Mouse (Mus musculus) stomach, embryonic 14.5 days (tissue): Measurements from ENCODE around the gene Foxa2. TPM values are rescaled to one million over a fixed set of nuclear protein-coding genes. Genes with fewer than 3 reads are reported as not detected.

Experiments used
- ATAC-seq: fragments of 200-750 bp; cut with Nextera tagmentation; 2 replicates; pipeline ENCODE4 v1.8.0; 2017; ENCODE audit warnings: low read depth, moderate TSS enrichment; ENCODE audit not compliant: insufficient number of reproducible peaks, insufficient read depth, low FRiP score
- H3K27ac ChIP-seq: fragments of 300-500 bp; sonication (generic); 2 replicates; pipeline ENCODE4 v1.5.1; 2014; ENCODE audit warnings: mild to moderate bottlenecking, low read length, moderate library complexity, mixed read lengths
- H3K27me3 ChIP-seq: fragments of 300-500 bp; sonication (generic); 2 replicates; pipeline ENCODE4 v1.6.1; 2014; ENCODE audit warnings: low read length, control low read depth, mixed read lengths; ENCODE audit not compliant: control insufficient read depth, insufficient read depth
- H3K36me3 ChIP-seq: fragments of 300-500 bp; sonication (generic); 2 replicates; pipeline ENCODE4 v1.6.1; 2014; ENCODE audit warnings: mild to moderate bottlenecking, control low read depth, low read length, moderate library complexity, mixed read lengths; ENCODE audit not compliant: control insufficient read depth, insufficient read depth
- H3K4me1 ChIP-seq: fragments of 300-500 bp; sonication (generic); 2 replicates; pipeline ENCODE4 v1.6.1; 2014; ENCODE audit warnings: low read length, control low read depth, mixed read lengths; ENCODE audit not compliant: control insufficient read depth, insufficient read depth
- H3K4me2 ChIP-seq: fragments of 300-500 bp; sonication (generic); replicated peaks from 2 replicates; pipeline ENCODE4 v1.6.1; 2014; ENCODE audit warnings: low read depth, low read length, control low read depth
- H3K4me3 ChIP-seq: fragments of 300-500 bp; sonication (generic); 2 replicates; pipeline ENCODE4 v1.5.1; 2014; ENCODE audit warnings: low read depth, low read length, control low read depth
- H3K9ac ChIP-seq: fragments of 300-500 bp; sonication (generic); replicated peaks from 2 replicates; pipeline ENCODE4 v1.6.1; 2014; ENCODE audit warnings: low read depth, mild to moderate bottlenecking, control low read depth, low read length, moderate library complexity, mixed read lengths
- H3K9me3 ChIP-seq: fragments of 300-500 bp; sonication (generic); 2 replicates; pipeline ENCODE4 v1.6.1; 2016; ENCODE audit warnings: low read depth, low read length, control low read depth; ENCODE audit not compliant: control insufficient read depth
- WGBS: fragments of 180-500 bp; shearing (Covaris S2); extraction: QIAGEN DNeasy Blood & Tissue Kit; methylation state at CpG from one replicate; pipeline ENCODE4 v1.1.7; 2014; 5-methylcytosine and 5-hydroxymethylcytosine counted together
- polyA plus RNA-seq: library from polyadenylated mRNA; unstranded; fragments of >200 nt; fragmentation: Nextera tagmentation; extraction: Ambion mirVana; gene quantifications from 2 replicates; pipeline ENCODE4 v1.2.1, GENCODE M21; 2014

The Foxa2 gene
- polyA plus RNA-seq, 1 experiment from 2014 or later, result 20.4 TPM

DNA sequence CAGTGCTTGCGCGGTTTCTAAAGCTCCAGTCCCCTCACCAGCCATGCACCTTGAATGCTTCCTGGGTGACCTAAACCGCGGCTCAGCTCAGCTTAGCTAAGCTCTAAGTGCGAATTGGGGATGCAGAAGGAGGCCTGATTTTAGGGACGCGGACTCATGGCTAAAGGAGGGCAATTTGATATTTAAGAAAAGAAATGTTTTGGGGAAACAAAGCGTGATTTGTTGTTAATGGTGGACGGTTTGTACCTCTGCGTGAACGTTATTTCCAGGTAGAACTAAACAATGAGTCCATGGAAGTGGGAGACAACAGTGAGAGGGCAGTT lies 16.2 kb downstream of the Foxa2 start:
- Histone ChIP-seq H3K4me1 (no peaks in the 10 kb centered on the region), H3K27ac (no peak overlapping the region), H3K4me3 (no peak overlapping the region), H3K9ac (0 out of 2 replicates have a peak overlapping the region, but pooled peaks have one; percentile 8), H3K4me2 (peak overlapping the region; percentile 16; the same call in 1 of the 2 replicates), H3K27me3 (peaks cover 25% of the 10 kb centered on the region), H3K36me3 (no peaks in the 10 kb centered on the region), H3K9me3 (no peaks in the 10 kb centered on the region)
- no peak for ATAC-seq
- WGBS, result 6% methylated on average over 11 of the region's 11 CpGs

GRCm38 (mm10) chr2:148029751-148030612 lies 16.8 kb downstream of the Foxa2 start:
- no peak overlapping the region for H3K4me3 ChIP-seq
- no peak overlapping the region for H3K27ac ChIP-seq
- WGBS, result 9% methylated on average over 21 of the region's 21 CpGs
- H3K4me2 ChIP-seq, result peak overlapping the region; percentile 16; the same call in 1 of the 2 replicates
- H3K27me3 ChIP-seq, result peaks cover 25% of the 10 kb centered on the region
- 0 out of 2 replicates have a peak overlapping the region, but pooled peaks have one; percentile 8 for H3K9ac ChIP-seq
- H3K36me3 ChIP-seq, result no peaks in the 10 kb centered on the region
- H3K4me1 ChIP-seq, result no peaks in the 10 kb centered on the region
- H3K9me3 ChIP-seq, result no peaks in the 10 kb centered on the region
- ATAC-seq, result peak; percentile 67

DNA sequence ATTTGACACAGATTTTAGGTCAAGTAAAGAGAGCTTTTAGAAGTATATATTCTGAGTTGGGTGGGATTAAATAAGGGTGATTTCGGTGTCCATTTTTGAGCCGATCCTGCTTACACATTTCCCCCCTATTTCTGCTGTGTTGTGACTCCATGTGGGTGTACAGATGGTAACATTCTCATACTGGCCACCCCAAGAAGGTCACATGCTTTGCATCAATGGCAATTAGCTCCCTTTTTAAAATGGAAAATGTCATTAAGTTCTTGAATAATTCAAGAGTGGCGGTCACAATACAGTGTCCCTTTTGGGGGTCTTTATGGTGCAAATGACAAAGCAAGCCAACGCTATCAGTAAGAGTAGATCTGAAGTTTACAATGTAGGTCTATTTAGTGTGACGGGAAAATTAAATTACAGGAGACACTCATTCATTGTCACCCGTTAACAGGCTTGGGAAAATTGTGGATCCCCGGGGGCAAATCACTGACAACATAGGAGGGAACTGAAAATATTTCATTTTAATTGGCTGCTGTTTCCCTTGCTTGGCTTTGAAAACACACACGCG lies 17.6 kb downstream of the Foxa2 start:
- no peak for ATAC-seq
- Histone ChIP-seq H3K9ac (no peak overlapping the region), H3K4me2 (no peak overlapping the region), H3K27me3 (peaks cover 26% of the 10 kb centered on the region), H3K9me3 (no peaks in the 10 kb centered on the region), H3K36me3 (no peaks in the 10 kb centered on the region), H3K4me1 (no peaks in the 10 kb centered on the region), H3K4me3 (no peak overlapping the region), H3K27ac (no peak overlapping the region)
- WGBS, result 31% methylated on average over 9 of the region's 9 CpGs

GRCm38 (mm10) chr2:148026366-148026765 lies 20.4 kb downstream of the Foxa2 start:
- Histone ChIP-seq H3K4me3 (no peak overlapping the region), H3K27me3 (peaks cover 15% of the 10 kb centered on the region), H3K36me3 (no peaks in the 10 kb centered on the region), H3K9me3 (no peaks in the 10 kb centered on the region), H3K4me2 (no peak overlapping the region), H3K4me1 (0 out of 2 replicates have a peak, but pooled peaks cover 4% of the 10 kb centered on the region), H3K27ac (no peak overlapping the region), H3K9ac (no peak overlapping the region)
- WGBS, result 69% methylated on average over 1 of the region's 1 CpGs
- ATAC-seq, result no peak

- Histone ChIP-seq H3K4me1 (0 out of 2 replicates have a peak, but pooled peaks cover 4% of the 10 kb centered on the region), H3K36me3 (no peaks in the 10 kb centered on the region), H3K27ac (no peak overlapping the region), H3K9ac (no peak overlapping the region), H3K27me3 (peaks cover 15% of the 10 kb centered on the region), H3K4me3 (no peak overlapping the region), H3K4me2 (no peak overlapping the region), H3K9me3 (no peaks in the 10 kb centered on the region)
- 22% methylated on average over 2 of the region's 2 CpGs for WGBS
- ATAC-seq, result no peak
Measured at GRCm38 (mm10) chr2:148025481-148025880, 21.3 kb downstream of the Foxa2 start.

DNA sequence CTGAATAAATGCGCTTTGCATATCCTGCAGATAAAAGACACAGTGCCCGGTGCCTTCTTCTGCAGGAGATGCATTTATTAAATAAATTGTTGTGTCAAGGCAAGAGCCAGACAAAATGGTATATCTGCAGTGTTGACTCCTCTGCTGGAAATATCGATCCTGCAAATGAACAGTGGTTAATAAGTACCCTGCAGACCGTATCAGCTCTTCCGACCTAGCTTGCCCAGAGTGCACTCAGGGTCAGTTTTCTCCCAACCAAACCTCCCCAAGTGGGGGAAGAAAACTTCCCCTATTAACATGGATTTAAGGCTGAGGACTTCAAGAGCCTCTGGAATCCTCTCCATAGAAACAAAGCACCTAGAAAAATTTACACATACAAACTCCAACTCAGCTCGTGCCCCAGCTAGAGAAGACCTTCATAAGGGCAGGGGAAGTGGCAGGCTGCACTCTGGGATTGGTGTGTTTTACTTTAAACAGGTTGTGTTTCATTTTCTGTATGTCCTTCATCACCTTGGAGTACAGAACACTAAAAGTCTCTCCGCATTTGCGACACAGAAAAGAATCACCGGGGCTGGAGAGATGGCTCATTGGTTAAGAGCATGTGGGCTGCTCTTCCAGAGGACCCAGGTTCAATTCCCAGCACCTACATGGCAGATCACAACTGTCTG lies 22.4 kb downstream of the Foxa2 start:
- peaks cover 7% of the 10 kb centered on the region; the same call in 1 of the 2 replicates for H3K27me3 ChIP-seq
- 0 out of 2 replicates have a peak overlapping the region, but pooled peaks have one; percentile 6 for H3K27ac ChIP-seq
- H3K4me2 ChIP-seq, result no peak overlapping the region
- ATAC-seq, result no peak
- no peaks in the 10 kb centered on the region for H3K9me3 ChIP-seq
- 0 out of 2 replicates have a peak, but pooled peaks cover 4% of the 10 kb centered on the region for H3K4me1 ChIP-seq
- no peaks in the 10 kb centered on the region for H3K36me3 ChIP-seq
- no peak overlapping the region for H3K9ac ChIP-seq
- WGBS, result 59% methylated on average over 9 of the region's 9 CpGs
- H3K4me3 ChIP-seq, result no peak overlapping the region

GRCm38 (mm10) chr2:148023340-148023806 lies 23.4 kb downstream of the Foxa2 start:
- H3K4me1 ChIP-seq, result 0 out of 2 replicates have a peak, but pooled peaks cover 4% of the 10 kb centered on the region
- peak overlapping the region; percentile 52; the same call in 1 of the 2 replicates for H3K27ac ChIP-seq
- H3K4me2 ChIP-seq, result peak overlapping the region; percentile 13; the same call in 1 of the 2 replicates
- 3% methylated on average over 12 of the region's 12 CpGs for WGBS
- H3K9ac ChIP-seq, result no peak overlapping the region
- no peaks in the 10 kb centered on the region for H3K36me3 ChIP-seq
- ATAC-seq, result no peak
- H3K9me3 ChIP-seq, result no peaks in the 10 kb centered on the region
- H3K4me3 ChIP-seq, result no peak overlapping the region
- peaks cover 7% of the 10 kb centered on the region; the same call in 1 of the 2 replicates for H3K27me3 ChIP-seq

GRCm38 (mm10) chr2:148021919-148022570 lies 24.7 kb downstream of the Foxa2 start:
- no peaks in the 10 kb centered on the region for H3K36me3 ChIP-seq
- no peaks in the 10 kb centered on the region for H3K9me3 ChIP-seq
- 38% methylated on average over 5 of the region's 5 CpGs for WGBS
- H3K27me3 ChIP-seq, result 0 out of 2 replicates have a peak, but pooled peaks cover 4% of the 10 kb centered on the region
- no peak overlapping the region for H3K4me3 ChIP-seq
- no peak overlapping the region for H3K4me2 ChIP-seq
- H3K9ac ChIP-seq, result no peak overlapping the region
- H3K4me1 ChIP-seq, result 0 out of 2 replicates have a peak, but pooled peaks cover 4% of the 10 kb centered on the region
- no peak overlapping the region for H3K27ac ChIP-seq
- no peak for ATAC-seq
